Mouse (Mus musculus) telencephalon, adult 2 months (tissue): ENCODE measurements around the gene Olfr218.
"Not testable (repeated sequence)": the region's sequence is repeated elsewhere in the genome, so short reads cannot be mapped to it uniquely, and the experiment has no call there.

Source experiments
- DNase-seq: peaks from one replicate; pipeline ENCODE4 v3.0.0-alpha.2; 2011; ENCODE audit warnings: low read depth, low spot score

The Olfr218 gene

DNA sequence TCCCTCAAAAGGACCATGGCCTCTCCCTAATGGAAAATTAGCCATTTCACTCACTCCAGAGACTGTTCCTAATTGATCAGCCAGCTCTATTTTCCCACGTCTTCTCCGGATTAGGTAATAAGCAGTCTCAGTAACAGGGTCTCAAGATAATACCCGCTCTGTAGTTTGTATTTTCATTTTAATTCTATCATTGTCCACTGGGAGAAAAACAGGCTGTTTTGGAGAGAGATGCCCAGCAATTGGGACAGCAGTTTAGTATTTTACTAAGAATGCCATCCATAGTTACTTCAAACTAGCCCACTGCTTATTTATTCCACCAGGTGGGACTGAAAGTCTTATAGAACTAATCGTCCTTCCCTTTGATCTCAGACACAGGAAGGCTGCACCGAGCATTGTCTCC is at the start of gene Olfr218:
Gene Olfr218, plus strand, starts transcription at position 301 of the 400 bp plus-strand sequence.
- DNase-seq = no peak

DNA sequence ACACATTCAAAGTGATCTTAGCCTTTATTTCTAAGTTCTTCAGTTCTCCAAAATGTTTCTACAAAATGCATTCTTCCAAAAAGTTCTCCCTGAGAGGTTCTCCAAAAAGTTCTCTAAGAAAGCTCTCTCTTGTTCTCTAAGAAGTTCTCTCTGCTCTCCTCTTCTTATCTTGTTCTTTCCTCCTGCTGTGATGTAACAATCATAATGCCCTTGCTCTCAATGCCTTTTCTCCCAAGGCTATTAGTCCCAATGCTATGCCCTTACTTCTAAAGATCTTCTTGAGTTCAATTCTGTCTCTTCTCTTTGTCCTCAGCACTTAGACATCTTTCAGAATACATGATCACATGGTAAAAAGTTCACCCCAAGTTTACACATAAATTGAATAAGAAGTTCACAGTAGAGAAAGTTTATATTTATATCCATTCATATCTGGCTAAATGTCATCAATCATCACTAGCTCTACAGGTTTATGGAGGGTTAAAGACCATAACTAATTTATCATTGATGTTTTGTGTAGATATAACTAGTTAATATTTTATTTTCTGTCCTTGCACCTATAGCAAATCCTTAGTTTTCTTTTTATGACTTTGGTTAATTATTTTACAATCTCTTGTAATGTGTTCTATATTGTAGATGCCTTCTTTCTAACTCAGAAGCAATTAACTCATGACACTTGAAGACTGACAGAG is 23.3 kb upstream of the Olfr218 start:
- no peak for DNase-seq

DNA sequence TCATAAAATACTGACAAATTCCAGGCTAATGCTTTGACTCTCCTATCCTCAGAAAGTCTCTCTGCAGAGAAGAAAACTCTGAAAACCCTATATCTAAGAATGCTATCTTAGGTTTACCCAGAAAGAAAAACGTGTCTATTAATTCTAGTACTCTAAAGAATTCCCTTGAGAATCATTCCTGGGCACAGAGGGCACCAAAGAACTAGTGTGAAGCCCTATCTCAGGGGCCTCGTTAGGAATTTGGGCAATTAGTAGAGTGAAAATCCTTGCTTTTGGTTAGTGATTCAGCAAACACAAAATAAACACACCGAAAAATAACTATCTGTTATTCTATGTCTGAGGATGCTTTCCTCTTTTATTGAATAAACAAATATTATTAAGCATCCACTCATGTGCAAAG is 7.1 kb upstream of the Olfr218 start, which contains the start of gene Olfr1406:
Gene Olfr1406, minus strand, starts transcription at position 101 of the 400 bp plus-strand sequence.
- no peak for DNase-seq

DNA sequence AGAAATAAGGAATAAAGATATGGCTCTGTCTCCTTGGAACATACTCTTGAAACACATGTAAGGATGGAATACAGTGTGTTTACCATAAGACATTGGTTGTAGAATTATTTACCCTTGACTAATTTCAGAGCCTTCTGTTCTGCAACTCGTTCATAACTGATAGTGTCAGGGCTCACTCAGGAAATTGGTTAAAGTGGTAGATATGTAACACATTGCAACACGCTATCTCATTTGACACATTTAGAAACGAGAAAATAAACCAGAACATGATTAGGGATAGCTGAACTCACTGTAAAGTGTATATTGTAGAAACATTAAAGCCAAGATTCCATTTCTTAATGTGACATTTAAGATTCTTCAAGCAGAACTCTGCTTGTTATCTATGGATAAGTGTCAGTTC is 5.5 kb upstream of the Olfr218 start:
- DNase-seq = no peak

DNA sequence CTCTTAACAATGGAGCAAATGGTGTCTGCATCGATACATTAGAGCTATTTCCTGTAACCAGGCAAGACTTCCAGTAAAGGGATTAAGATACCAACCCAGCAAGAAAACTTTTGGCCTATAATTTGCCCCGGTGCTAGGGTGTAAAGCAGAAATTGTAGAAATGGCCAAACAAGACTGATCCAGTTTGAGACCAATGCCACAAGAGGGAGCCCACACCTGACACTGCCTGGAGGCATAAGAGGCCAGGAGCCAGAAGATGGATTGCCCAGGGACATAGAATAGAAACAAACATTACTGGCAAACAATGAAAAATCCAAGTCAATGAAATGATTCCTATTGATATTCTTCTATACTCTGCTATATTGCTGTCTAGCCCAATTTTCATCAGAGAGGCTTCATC is 1.2 kb upstream of the Olfr218 start:
- no peak for DNase-seq

DNA sequence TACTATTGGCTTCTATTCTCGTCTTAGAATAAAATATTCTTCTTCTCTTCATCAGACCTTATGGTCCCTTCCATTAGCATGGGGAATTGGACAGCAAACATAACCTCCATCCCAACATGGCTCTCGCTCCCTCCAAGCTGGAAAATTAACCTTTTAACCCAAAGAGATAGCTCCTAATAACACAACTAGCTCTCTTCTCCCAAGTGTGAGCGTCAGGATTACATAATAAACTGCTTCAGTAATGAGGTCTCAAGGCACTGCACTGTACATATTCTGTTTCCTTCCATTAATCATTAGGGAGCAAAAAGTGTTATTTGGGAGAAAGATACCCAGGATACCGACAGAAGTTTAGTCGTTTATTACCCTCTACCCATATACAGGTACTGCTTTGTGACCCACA is 14.5 kb downstream of the Olfr218 start, which contains the start of gene Olfr1404:
Gene Olfr1404, plus strand, starts transcription at position 301 of the 400 bp plus-strand sequence.
- DNase-seq = no peak

DNA sequence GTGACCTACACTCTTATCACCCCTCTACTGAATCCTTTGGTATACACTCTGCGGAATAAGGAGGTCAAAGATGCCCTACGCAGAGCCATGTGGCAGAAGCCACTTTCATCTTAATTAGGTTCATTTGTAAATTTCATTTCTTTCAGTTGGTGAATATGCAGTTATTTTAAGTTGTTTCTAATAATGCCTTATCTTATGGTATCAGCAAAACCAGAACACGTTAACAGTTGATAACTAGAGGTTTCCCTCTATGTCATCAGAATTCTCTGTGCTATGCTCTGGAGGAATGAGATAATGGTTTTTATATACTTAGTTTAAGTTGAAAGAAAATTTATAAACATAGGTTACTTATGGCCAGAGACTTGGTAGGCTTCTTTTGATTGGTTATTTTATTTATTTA is 18.9 kb downstream of the Olfr218 start:
- DNase-seq = no peak

DNA sequence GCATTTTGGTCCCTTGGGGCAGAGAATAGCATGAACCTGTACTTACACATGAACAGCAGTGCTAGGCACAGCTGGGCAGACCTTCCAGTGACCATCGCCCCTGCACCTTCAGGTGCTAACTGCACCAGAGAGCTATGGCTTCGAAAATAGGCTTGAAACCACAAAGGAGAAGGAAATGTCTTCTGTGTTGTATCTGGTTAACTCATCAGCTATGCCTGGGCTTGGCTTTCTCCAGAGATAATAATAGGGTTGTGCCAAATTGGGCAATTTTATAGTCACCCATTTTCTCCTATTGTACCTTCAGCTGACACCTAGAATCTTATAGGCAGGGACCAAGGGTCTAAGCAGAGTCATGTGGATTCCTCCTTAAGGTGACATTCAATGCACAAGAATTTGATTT is 29.5 kb downstream of the Olfr218 start, which contains the start of gene Fcer1a:
Gene Fcer1a, minus strand, starts transcription at position 134 of the 400 bp plus-strand sequence.
- DNase-seq = no peak

DNA sequence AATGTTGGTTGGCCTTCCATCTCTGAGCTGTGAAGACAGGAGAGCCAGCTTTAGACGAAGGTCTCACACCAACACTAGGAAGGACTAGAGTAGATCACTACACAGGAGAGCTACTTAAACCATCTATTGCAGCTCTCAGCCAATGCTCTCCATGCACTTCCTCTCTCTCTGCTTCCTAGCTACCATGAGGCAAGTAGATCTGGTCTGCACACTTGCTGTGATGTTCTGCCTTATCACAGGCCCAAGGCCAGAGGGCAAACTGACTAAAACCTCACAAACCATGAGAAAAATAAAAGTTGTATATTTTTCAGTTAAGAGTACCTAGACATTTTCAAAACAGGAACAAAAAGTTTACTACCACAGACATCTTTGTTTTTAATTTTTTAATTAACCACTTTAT is 39.4 kb downstream of the Olfr218 start:
- DNase-seq = not testable (repeated sequence)

DNA sequence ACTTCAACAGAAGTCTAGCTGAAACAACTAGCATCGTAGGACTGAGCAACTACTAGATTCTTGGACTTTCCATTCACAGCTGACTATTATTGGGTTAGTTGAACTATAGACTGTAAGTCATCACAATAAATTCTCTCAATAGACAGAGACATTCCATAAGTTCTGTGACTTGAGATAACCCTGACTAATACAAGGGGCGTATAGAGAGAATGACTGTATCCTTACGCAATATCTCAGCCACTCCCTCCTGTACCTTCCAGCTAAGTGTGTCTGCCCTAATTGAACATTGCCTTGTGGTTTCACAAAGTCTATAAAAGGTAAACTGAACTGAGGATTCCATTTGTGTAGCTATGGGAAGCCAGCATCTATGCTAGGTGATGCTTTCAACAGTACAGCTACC is 52.3 kb downstream of the Olfr218 start:
- no peak for DNase-seq
